Mouse (Mus musculus) activated CD4-positive, CD25-positive, alpha-beta regulatory T cell, adult 4 months (primary cell): ENCODE results near the gene Slc25a33. TPM values are rescaled to one million over a fixed set of nuclear protein-coding genes. Genes with fewer than 3 reads are reported as not detected.
A peak's percentile ranks its signal among the peaks of the same experiment; 100 is the strongest.
"Not testable (repeated sequence)": the region's sequence is repeated elsewhere in the genome, so short reads cannot be mapped to it uniquely, and the experiment has no call there.

Experiments
- ATAC-seq: one replicate; pipeline ENCODE4 v1.8.0; 2017
- polyA plus RNA-seq, 2 experiments: library from polyadenylated mRNA; unstranded; fragments of 100-300 nt; shearing (Covaris generic); gene quantifications; one replicate each; pipeline ENCODE4 v1.2.1; 2017

Slc25a33 gene
- polyA plus RNA-seq, 2 experiments from 2014 or later: 5.2 to 7.7 TPM

DNA sequence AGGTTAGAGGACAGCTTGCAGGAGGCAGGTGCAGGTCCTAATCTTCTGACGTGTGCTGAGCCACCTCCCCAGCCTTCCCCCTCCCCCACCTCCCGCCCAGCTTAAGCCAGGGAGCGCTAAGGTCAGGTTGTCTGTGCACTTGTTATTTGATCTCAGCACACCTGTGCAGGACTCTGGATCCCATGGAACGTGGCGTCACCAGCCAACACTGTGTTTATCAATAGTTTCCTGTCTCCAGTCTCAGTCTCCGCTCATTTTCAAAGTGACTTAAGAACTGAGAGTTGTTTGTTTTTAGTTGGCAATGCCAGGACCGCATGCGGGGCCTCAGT, 19.9 kb upstream of the Slc25a33 start:
- no peak for ATAC-seq

DNA sequence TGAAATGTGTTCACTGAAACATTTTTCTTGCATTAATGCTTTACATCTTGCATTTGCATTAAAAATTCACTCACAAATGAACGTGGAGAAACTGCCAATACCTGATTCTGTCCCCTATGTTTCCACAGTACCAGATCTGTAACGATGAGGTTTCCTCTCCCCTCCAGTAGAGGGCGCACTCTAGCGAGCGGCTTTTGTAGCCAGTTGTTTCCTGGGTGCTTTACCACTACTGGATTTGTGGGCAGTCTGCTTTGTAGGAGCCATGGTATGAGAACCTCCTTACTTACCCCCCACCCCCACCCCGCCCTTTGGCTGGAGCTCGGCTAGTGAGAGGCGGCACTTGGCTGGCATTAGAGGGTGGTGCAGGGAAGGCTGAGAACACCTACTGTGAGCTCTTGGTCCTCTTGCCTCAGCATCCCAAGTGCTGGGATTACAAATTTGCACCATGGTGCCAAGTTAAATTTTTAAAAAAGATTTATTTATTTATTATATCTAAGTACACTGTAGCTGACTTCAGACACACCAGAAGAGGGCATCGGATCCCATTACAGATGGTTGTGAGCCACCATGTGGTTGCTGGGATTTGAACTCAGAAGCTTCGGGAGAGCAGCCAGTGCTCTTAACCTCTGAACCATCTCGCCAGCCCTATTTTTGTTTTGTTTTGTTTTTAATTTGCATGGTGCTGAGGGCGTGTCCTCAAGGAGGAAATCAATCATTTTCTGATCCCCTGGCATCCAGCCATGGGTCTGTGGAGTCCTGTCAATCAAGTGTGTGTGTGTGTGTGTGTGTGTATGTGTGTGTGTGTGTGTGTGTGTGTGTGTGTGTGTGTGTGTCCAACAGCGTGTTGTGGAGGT, 19.3 kb upstream of the Slc25a33 start:
- ATAC-seq: no peak

DNA sequence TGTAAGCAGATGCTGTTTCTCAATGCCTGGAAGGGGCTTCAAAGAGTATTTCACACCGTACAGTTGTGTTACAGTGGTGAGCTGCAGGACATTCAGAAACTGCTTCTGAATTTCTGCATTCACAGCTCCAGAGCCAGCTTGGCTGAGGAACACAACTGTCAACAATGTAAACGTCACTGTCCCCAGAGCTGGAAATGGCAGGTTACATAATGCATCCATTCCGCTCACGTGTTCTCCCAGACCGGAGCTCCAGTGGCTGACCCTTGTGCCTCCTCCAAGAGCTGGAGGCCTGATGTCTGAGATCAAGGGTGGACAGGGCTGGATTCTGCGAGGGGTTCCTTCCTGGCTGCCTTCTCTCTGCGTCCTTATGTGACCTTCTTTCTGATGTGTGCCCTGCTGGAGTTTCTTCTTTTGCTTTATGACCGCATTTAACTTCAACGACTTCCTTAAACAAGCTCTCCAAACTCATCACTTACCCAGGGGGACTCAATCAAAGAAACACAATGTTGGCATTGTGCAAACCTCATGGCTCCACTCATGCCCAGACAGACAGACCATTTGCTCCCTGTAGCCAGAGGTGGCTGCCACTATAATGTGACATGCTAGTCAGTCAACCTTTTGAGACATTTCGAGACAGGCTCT, 18.2 kb upstream of the Slc25a33 start:
- ATAC-seq: no peak

DNA sequence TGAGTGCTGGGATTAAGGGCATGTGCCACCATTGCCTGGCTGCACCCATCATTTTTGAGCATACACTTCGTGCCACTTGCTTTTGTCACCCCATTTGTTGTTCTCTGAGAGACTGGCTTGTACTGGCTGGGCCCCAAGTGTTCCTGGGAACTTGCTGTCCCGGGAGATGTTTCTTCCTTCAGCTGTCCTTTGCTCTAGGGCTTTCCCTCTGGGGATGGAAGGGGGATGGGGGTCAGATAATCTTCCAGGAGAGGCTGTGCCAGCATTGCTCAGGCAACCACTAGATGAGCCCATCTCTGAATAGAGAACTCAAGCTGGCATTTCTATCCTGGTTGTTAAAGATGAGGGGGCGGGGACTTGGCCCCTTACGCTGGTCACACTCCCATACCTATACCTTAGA, 17.4 kb upstream of the Slc25a33 start:
- no peak for ATAC-seq

DNA sequence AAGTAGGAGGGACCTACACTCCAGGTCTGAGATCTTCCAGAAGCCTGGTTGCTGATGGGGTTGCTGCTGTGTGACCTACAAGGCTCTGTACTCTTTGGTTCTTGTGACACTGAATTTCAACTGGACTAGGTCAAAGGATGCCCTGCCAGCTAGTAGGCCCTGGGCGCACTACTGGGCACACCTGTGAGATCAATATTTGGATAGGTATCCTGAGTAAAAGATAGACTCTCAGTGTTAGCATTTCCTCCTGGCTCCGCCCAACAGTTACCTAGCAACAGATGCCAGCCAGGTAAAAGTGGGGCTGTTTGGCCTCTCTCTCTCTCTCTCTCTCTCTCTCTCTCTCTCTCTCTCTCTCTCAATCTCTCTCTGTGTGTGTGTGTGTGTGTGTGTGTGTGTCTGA, 16.9 kb upstream of the Slc25a33 start:
- ATAC-seq: no peak

DNA sequence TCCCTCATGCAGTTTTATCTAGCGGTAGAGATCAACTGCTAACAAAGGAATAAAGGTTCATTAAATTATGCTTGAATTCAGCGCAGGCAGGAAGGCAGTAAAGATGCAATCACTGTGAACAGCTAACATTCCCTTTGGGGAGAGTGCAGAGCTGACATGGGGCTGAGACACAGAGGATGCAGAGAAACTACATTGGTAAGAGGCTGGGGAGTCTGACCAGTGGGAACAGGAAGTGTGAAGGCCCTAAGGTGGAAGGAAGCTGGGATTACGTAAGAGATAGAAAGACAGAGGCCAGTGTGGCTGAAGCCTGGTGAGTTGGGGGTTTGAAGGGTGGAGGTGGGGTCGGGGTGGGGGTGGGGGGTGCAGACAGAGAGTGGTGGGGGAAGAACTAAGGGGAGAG, 16.5 kb upstream of the Slc25a33 start:
- ATAC-seq: no peak

DNA sequence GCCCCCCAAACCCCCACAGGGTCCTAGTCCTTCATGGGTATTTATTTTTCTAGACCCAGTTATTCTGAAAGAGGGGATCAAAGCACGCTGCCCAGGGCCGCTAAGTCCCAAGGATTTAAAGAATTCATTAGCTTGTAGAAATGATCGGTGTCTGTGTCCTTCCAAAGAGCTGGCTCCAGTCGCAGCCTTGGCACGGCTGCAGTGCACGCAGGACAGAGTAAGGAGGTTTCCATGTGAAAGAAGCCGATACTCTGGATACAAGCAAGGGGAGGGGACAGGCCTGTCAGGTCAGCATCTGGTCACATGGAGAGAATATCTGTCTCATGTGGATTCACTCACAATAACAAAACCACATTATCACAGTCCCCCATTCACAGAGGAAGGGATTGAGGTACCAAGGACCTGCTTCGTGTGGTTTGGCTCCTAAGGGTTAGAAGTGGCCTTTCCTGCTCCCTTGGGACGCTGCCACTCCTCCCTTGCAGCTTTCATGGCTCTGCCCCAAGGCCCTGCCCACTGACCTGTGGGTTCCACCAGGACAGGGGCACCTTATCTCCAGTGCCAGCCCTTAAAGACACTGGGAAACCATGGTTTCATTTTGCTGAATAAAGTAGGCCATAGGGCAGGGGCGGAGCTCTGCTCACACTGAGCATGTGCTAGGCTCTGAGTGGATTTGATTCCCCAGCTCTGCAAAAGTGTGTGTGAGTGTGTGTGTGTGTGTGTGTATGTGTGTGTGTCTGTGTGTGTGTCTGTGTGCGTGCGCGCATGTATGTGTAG, 15.5 kb upstream of the Slc25a33 start:
- no peak for ATAC-seq

DNA sequence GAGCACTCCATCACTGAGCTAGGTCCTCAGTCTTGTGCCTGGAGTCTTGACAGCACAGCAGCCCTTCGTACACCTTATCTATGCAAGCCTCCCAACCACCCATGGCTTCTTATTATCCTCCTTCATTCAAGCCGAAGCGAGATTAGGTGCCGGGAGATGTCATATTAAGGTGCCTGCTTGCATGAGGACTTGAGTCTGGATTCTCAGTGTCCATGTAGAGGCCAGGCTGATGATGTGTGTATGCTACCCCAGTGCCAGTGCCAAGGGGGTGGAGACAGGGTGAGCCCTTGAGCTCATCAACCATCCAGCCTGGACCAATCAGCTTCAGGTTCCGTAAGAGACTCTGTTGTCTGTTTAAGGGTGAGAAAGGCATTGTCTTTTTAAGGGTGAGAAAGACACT, 10.8 kb upstream of the Slc25a33 start:
- no peak for ATAC-seq

DNA sequence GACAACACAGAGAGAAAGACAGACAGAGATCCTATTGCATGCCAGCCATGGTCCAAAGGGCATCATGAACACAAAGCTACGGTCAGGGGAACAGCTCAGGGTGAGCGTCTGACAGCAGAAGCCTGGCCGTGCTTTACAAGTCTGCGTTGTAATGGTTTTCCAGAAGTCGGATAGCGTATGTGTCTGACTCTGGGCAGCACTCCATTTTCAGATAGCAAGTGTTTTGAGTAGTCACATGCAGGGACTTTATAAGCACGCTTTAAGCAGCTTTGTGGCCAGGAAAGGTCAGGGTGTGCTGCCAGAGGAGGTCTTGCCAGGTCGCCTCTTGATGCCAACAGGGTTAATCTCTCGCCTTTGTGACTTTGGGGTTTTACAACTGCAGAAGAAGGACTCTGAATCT, 10.3 kb upstream of the Slc25a33 start:
- no peak for ATAC-seq

DNA sequence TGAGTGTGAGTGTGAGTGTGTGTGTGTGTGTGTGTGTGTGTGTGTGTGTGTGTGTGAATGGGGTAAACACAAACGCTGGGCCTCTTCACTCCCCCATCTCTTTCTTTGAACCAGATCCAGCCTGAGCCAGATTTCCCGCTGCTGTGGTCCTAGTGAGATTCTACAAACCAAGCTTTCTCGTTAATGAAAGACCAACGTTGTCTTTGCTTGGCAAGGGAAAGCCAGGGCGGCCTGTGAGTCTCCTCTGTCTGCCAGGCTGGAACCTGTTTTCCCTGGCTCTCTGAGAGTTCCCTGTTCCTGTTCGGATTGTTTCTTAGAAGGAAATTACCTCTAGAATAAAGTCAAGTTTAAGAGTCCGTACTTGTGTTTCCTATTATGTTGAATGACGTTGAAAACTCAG, 8.9 kb upstream of the Slc25a33 start:
- no peak for ATAC-seq

DNA sequence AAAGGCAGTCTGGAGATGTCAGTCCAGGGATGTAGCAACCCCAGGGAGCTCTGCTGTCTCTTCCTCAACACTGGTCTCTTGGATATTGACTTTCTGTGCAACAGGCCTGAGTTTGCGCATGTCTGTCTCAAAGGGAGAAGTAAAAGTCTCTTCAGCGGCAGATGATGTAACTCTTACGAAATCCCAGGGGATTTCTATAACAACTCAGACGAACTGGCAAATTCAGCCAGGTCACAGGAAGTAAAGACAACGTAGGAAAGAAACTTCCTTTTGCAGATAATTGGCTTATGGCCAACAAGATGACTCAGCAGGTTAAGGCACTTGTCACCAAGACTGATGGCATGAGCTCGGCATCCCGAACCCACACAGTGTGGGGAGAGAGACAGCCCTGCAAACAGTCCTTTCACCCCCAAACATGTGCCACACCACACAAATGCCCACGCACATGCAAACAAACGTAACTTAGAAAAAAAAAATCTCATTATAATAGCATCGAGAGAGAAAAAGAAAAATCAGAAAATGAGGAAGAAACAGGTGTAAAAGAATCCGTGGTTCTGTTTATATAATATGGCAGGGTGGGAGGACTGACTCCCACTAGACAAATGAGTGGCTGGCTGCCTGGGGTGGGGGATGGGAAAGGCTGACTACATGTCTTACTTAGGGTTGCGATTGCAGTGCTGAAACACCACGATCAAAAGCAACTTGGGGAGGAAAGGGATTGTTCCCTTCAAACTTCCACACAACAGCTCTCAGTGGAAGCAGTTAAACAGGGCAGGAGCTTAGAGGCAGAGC, 6.7 kb upstream of the Slc25a33 start:
- peak; percentile 36 for ATAC-seq

DNA sequence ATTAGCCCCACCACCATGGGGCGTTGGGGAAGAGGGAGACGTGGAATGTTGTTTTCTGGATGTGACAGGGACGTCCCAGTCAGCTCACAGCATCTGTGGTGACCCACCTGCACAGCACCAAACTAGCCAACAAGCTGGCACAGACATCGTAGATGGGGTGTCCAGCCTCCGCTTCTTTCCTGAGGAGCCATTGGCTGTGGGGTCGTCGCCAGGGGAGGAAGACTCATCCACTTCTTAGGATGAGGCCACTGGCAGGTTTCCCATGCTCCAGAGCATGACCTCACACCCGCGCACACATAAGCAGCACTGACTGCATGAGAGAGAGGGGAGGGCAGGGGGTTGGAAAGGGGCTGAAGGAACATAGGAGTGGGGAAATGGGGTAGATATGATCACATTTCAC, 5.9 kb upstream of the Slc25a33 start:
- no peak for ATAC-seq

DNA sequence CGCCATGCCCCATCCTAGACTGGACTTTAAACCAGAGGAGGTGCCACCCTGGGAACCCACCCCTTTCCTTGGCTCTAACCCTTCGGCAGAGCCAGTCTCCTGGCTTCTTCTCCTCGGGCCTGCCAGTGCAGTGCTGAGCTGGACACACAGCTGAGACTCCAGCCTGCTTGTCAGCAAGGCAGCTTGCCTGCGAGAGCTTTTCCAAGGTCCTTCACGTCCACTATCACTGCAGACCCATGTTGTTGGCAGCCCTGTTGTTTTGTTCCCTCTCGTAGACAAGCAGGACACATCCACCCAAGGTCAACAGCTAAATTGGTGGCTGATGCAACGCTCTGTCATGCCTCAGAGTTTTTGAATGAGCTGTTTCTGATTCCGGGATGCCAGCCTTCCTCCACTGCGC, 3.0 kb upstream of the Slc25a33 start:
- ATAC-seq: no peak

DNA sequence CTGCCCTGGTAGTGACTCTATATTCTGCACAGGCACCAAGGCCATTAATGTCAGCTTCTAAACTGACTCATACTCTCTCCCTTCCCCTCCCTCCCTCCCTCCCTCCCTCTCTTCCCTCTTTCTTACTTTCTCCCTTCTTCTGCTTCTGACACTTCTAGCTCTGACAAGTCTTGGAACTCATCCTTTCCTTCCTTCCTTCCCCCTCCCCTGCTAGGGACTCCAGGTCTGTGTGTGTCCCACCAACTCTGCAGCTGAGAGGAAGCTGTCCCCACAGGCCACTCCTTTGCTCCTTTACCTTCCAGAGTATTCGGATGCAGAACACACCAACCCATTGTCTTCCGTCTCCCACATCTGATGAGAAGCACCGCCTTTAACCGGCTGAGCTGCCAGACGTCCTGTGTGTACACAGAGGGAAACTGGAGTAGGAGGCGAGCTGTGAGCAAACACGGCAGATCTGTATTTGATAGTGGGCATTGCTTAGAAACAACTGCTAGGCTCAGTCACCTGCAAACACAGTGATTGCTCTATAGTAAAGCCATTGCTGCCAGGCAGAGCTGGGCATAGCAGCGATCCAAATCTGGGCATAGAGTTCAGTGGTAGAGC, 1.8 kb upstream of the Slc25a33 start:
- ATAC-seq: no peak

DNA sequence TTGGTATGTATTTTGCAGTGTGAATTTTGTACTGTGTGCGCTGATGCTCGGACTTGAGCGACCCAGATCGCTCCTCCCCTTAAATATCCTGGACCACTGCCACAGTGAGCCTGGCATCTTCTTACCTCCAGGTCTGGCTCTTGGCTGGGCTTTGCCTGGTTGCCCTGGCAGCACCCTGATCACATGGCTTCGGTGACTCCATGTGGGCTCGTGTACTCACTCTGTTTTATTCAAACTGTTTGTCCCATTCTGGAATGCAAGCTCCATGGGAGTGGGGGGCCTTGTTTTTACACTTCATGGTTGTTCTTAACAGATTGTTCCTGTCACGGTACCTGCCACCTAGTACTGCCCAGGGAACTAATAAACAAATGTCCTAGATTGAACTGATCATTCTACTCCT, 1.3 kb upstream of the Slc25a33 start:
- no peak for ATAC-seq

DNA sequence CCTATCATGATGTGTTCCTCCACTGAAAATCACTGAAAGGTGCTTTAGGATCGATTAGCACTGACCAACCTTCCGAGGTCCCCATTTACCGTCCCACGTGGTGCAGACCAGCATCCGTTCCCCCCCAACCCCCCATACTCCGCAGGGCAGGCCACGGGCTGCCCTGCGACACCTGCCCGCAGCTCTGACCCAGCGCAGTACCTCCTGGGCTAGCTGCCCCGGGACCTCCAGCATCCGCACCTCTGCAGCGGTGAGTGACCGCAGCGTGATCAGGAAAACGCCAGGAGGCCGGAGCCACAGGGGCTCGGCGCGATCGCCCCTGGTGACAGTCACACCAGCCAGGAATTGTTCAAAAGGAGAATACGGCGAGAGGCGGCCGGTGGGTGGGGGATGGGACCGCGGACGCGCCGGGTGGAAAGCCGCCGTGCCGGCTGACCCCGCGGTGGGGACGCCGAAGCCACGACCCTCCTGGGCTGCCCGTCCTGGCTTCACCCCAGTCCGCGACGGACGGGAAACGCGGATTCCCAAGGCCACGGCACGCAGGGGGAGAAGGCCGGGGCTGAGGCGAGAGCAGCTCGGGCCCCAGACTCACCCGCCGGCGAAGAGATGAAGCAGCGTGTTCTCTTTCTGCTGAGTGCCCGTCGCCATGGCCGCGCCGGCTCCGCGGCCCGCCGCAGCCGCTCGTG, 526 bp downstream of the Slc25a33 start:
- peak; percentile 51 for ATAC-seq

DNA sequence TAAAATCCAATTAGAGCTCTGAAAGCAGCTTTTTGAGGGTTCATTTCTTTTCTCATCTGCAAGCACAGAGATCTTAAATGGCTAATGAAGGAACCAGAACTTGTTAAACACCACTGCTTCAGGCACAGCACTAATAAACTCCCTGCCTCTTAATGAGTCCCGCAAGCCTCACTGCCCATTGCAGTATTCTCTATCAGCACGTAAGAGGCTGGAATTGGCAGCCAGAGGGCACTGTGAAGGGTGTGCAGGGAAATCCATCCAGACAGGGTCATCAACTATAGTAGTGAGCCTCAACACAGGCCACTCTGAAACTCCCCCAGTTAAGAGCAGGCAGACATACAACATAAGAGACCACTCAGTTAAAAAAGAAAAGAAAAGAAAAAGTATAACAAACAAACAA, 1.7 kb downstream of the Slc25a33 start:
- no peak for ATAC-seq

DNA sequence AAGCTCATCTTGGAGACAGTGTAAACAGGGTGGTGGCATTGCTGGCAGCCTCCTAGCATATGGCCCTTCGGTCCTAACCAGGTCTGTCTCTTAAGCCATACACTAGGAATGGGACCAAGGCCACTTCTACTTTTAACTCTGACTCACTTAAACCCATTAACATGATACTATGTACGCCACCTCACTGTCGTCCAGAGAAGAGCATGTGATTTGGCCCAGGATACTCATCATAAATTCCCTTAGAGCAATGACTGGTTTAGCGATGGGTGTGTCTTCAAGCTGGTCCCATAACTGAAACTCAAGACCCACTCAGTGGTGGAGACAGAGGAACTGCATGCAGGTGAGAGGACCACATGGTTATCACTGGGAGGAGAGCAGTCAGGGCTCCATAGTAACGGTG, 8.9 kb downstream of the Slc25a33 start:
- ATAC-seq: no peak

DNA sequence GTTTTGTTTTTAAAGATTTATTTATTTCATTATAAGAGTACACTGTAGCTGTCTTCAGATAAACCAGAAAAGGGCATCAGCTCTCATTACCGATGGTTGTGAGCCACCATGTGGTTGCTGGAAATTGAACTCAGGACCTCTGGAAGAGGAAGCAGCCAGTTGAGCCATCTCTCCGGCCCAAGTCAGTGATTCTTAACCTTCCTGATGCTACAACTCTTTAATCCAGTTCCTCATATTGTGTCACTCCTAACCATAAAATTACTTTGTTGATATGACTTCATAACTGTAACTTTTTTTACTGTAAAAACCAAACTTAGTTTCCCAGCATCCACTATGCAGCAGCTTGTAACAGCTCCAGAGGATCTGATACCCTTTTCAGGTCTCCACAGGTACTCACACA, 10.7 kb downstream of the Slc25a33 start:
- no peak for ATAC-seq

DNA sequence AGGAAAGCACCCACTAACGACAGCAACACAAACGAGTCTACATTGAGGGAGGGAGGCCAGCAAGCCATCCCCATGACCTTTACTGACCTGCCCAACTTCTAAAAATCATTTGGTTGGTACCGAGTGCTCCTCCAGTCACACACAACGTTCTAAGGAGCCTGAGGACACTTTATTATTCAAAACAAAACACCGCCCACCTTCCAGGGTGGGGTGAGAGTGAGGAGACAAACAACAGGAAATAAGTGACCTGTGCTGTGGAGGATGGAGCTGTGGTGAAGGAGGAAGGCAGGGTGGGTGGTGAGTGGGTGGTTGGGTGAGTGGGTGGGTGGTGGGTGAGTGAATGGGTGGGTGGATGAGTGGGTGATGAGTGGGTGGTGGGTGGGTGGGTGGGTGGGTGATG, 14.6 kb downstream of the Slc25a33 start:
- peak; percentile 92 for ATAC-seq

DNA sequence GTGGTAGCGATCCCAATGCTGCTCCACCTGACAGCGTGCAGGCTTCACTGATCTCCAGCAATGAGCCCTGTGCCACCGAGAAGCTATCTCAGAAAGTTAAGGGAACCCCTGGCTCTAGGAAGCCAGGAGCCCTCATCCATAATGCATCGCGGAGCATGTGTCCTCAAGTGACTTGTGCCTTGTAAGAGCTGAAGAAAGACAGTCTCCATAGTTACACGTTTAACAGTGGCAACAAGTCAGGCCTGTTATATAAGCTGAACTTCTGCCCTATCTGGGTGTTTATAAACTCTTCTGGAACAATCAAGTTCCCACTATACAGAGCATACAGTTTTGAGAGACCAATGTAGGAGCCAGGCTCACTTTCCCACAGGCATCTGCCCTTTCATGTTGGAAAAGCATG, 15.7 kb downstream of the Slc25a33 start:
- ATAC-seq: no peak

DNA sequence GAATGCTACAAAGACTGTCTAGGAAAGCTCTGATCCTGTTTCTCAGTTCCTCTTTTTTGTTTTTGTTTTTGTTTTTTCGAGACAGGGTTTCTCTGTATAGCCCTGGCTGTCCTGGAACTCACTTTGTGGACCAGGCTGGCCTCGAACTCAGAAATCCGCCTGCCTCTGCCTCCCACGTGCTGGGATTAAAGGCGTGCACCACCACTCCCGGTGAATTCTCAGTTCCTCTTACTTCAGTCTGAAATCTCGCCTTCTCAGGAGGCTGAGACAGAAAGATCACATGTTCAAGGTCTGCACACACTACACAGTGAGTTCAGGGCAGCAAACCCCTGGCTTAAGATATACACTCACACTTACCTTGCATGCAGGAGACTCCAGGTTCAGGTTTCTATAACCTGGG, 17.5 kb downstream of the Slc25a33 start:
- ATAC-seq: not testable (repeated sequence)
